Mouse (Mus musculus) lung, adult 2 months (tissue): Measurements from ENCODE around the gene AC134908.4.

Source experiments
- CTCF ChIP-seq: fragments of 200-500 bp; IDR thresholded peaks from 2 replicates; pipeline ENCODE4 v1.5.1; 2011; ENCODE audit warnings: mild to moderate bottlenecking, low read length, control low read depth; ENCODE audit not compliant: insufficient read depth
- POLR2A ChIP-seq: fragments of 200-500 bp; IDR thresholded peaks from 2 replicates; pipeline ENCODE4 v1.6.1; 2011; ENCODE audit warnings: low read depth, mild to moderate bottlenecking, control low read depth, low read length, borderline replicate concordance; ENCODE audit errors: extremely low read depth

GRCm38 (mm10) chr17:25835816-25836215 lies 40.4 kb upstream of the AC134908.4 start:
- TF ChIP-seq CTCF (no peak), POLR2A (no peak)
